Mouse (Mus musculus) forelimb bud, embryonic 11.5 days (tissue): ENCODE measurements around the gene Cdyl.

Source experiments
- DNase-seq: peaks from one replicate; pipeline ENCODE4 v3.0.0-alpha.2; 2012; ENCODE audit warnings: low read depth, low spot score

Gene Cdyl

GRCm38 (mm10) chr13:35686273-35686672, 26.6 kb downstream of the Cdyl start:
- no peak for DNase-seq

DNA sequence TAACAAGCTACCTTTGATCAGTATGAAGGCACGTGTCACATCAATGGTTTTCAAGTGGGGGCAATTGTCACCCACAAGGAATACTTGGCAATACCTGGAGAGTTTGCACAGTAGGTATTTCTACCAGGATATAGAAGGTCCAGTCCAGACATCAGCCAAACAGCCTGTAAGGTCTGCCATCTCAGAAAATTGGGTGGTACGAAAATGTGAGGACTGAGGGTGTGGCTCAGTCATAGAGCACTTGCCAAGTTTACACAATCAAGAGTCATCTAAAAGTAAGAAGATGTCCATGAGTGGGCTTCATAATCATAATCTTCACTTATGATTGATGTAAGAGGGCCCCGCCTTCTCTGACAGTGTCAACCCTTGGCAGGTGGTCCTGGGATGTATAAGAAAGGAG, 29.9 kb downstream of the Cdyl start:
- no peak for DNase-seq

GRCm38 (mm10) chr13:35717658-35718057, 58.0 kb downstream of the Cdyl start:
- no peak for DNase-seq

DNA sequence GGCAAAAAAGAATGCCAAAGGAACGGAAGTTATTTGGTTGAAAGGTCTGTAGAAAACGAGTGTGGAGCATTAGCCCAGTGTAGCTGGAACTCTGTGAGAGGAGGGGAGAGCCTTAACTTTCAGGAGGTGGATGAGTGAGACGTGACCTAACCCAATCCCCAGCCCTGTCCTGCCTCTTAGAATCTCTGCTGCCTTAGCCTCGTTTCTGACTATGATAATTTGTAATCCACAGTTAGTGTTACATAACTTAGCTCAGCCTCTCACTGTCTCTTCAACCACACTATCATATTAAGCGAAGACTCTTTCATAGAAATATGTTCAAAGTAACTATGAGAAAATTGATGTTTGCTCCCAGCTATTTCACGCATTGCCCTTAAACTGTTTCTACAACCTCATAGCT, 59.9 kb downstream of the Cdyl start:
- no peak for DNase-seq

- no peak for DNase-seq
Observed at GRCm38 (mm10) chr13:35723073-35723472, 63.4 kb downstream of the Cdyl start.

- DNase-seq: no peak
Observed at GRCm38 (mm10) chr13:35726025-35726424, 66.4 kb downstream of the Cdyl start.

DNA sequence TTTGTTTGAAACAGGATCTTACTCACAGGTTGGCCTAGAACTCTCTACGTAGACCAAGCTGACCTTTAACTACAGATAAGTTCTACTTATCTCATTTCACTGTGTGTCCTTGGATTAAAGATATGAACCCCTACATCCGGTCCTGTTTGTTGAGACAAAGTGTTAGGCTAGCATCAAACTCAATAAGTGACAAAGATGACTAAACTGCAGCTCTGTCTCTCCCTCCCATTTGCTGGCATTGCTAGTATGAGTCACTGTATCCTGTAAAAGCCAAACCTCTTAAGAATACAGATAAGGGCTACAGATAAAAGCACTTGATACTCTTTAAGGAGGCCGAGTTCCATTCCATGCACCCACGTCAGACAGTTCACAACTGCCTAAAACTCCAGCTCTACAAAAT, 72.5 kb downstream of the Cdyl start:
- no peak for DNase-seq

- no peak for DNase-seq
Observed at GRCm38 (mm10) chr13:35732891-35733596, 73.4 kb downstream of the Cdyl start.

DNA sequence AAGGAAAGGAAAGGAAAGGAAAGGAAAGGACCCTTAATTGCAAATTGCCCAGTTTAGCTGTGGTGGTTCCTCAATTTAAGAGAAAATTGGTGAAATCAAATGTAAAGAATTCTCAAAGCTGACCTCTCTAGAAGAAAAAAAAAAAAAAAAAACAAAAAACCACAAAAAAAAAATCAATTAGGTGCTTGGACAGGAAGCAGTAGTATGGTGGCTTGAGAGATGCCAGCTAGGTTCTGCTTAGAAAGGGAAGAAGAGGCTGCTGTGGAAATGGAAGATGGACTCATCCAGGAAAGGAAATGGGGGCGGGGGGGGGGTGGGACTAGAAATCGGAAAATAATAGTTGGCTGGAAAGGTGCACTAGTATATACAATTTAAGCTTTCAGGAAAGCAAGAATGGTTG, 77.9 kb downstream of the Cdyl start:
- DNase-seq: no peak

- DNase-seq: no peak
Observed at GRCm38 (mm10) chr13:35738210-35738609, 78.6 kb downstream of the Cdyl start.

- DNase-seq: no peak
Observed at GRCm38 (mm10) chr13:35739473-35739872, 79.8 kb downstream of the Cdyl start.

GRCm38 (mm10) chr13:35740301-35741039, 80.8 kb downstream of the Cdyl start:
- DNase-seq: peak; percentile 26

DNA sequence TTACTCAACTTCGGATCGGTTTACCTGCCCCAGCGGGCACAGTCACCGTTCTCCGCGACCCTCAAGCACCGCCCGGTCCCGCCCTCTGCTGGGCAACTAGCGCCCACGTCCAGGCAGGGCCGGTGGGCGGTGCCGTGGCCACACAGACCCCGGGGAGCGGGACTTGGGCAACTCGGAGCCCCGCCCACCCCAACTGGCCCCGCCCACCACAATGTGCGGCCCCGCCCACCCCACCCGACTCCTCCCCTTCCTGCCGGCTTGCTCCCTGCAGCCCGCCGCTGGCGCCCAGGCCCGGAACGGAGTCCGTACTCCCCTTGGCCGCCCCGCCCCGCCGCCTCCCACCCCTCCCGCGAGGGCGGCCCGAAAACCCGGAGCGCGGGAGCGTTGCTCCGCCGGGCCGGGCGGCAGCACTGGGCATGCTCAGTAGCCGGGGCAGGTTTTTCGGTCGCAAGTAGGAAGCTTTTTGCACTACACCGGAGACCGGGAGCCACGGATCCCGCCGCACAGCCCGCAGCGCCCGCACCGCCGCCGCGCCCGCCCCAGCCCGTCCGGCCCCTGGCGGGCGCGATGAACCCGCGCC, 81.5 kb downstream of the Cdyl start:
- DNase-seq: peak; percentile 83

DNA sequence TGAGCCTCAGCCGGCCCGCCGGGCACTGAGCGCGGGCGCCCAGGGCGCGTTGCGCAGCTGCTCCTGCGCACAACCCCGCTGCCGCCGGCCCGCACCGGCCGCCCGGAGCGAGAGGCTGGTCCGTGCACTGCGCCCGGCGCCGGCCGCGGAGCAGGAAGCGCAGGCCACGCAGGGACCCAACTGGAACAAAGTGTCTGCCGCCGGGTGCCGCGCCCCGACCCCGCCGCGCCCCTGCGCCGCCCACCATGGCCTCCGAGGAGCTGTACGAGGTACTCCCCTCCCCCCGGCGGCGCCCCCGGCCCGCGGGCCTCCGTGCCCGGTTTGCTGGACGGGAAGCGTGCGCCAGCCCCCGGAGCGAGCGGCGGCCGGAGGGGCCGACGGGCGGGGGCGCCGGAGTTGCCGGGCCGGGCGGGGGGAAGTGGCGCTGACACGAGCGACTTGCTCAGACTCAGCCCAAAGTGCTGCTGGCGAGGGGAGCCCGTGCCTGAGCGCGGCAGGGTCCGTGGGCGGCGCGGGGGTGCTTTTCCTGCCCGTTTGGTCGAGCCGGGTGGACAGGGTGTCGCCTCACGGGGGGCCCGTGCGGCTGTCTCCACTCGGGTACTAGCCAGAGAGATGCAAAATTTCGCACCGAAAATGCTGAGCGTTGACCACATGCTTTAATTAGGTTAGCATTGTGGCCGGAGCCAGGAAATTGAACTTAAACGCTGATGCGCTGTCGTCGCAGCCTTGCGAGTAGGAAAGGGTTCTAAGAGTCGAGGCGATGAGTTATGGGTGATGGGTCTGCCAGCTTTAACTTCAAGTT, 82.2 kb downstream of the Cdyl start:
- DNase-seq: peak; percentile 39

- no peak for DNase-seq
Observed at GRCm38 (mm10) chr13:35742696-35743095, 83.1 kb downstream of the Cdyl start.

GRCm38 (mm10) chr13:35743196-35743595, 83.6 kb downstream of the Cdyl start:
- no peak for DNase-seq

DNA sequence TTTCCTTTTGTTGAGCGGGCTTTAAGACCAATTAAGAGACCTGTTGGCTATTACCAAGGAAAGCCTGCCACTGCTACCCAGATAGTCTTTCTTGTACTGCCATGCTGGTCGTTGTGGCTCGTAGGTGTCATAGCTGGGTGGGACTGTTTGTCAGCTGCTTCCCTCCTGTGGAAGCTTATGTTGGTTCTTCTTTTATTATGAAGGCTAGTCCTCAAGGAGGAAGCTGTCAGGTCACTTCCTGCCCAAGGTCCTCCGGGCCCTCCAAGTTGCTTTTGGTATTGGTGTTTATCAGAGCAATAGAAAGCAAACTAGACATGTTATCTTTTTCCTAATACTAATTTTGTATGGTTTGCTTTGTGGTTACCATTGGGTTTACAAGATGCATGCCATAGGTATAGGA, 89.6 kb downstream of the Cdyl start:
- no peak for DNase-seq

GRCm38 (mm10) chr13:35749680-35750079, 90.0 kb downstream of the Cdyl start:
- DNase-seq: no peak

- DNase-seq: no peak
Observed at GRCm38 (mm10) chr13:35752046-35752445, 92.4 kb downstream of the Cdyl start.

DNA sequence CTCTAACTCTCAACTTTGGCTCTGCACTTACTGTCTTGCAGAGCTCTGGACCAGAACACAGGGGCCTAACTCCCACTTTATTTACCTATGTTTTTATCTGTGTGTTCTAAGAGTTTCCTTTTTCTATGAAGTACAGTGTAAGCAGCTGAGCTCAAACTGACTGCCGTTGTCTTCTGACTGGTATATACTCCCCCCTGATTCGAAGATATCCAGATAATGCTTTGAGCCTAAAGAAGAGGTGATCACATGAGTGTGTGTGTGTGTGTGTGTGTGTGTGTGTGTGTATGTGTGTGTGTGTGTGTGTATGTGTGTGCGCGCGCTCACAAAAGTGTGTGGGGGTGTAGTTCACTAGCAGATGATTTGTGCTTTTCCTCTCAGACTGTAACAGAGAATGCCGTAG, 95.4 kb downstream of the Cdyl start:
- DNase-seq: no peak

- no peak for DNase-seq
Observed at GRCm38 (mm10) chr13:35755655-35756283, 96.1 kb downstream of the Cdyl start.
